Mouse (Mus musculus) limb, embryonic 13.5 days (tissue): ENCODE measurements around the gene Ap1s3. TPM values are rescaled to one million over a fixed set of nuclear protein-coding genes. Genes with fewer than 3 reads are reported as not detected.
"Not testable (repeated sequence)": the region's sequence is repeated elsewhere in the genome, so short reads cannot be mapped to it uniquely, and the experiment has no call there.

Source experiments
- ATAC-seq: fragments of 200-750 bp; cut with Nextera tagmentation; 2 replicates; pipeline ENCODE4 v1.8.0; 2017; ENCODE audit warnings: low read depth, moderate number of reproducible peaks, moderate TSS enrichment; ENCODE audit not compliant: low FRiP score
- H3K27ac ChIP-seq: fragments of 300-500 bp; sonication (generic); 2 replicates; pipeline ENCODE4 v1.5.1; 2015; ENCODE audit warnings: inconsistent platforms, mild to moderate bottlenecking, moderate library complexity
- H3K27me3 ChIP-seq: fragments of 300-500 bp; sonication (generic); 2 replicates; pipeline ENCODE4 v1.6.1; 2015; ENCODE audit warnings: mild to moderate bottlenecking, inconsistent platforms
- H3K36me3 ChIP-seq: fragments of 300-500 bp; sonication (generic); 2 replicates; pipeline ENCODE4 v1.6.1; 2015; ENCODE audit warnings: inconsistent platforms, mild to moderate bottlenecking, moderate library complexity
- H3K4me1 ChIP-seq: fragments of 300-500 bp; sonication (generic); 2 replicates; pipeline ENCODE4 v1.6.1; 2015; ENCODE audit warnings: inconsistent platforms
- H3K4me2 ChIP-seq: fragments of 300-500 bp; sonication (generic); replicated peaks from 2 replicates; pipeline ENCODE4 v1.6.1; 2015; ENCODE audit warnings: inconsistent platforms, mild to moderate bottlenecking, moderate library complexity
- H3K4me3 ChIP-seq: fragments of 300-500 bp; sonication (generic); 2 replicates; pipeline ENCODE4 v1.5.1; 2015; ENCODE audit warnings: moderate library complexity, mild to moderate bottlenecking, inconsistent platforms
- H3K9ac ChIP-seq: fragments of 300-500 bp; sonication (generic); 2 replicates; pipeline ENCODE4 v1.6.1; 2015; ENCODE audit warnings: mild to moderate bottlenecking, inconsistent platforms
- H3K9me3 ChIP-seq: fragments of 300-500 bp; sonication (generic); 2 replicates; pipeline ENCODE4 v1.6.1; 2016; ENCODE audit warnings: inconsistent platforms
- WGBS: fragments of 180-500 bp; shearing (Covaris S2); methylation state at CpG from one replicate; pipeline ENCODE4 v1.1.7; 2015; 5-methylcytosine and 5-hydroxymethylcytosine counted together
- polyA plus RNA-seq: library from polyadenylated mRNA; unstranded; fragments of >200 nt; fragmentation: Nextera tagmentation; extraction: Ambion mirVana; gene quantifications from 2 replicates; pipeline ENCODE4 v1.2.1, GENCODE M21; 2015

Gene Ap1s3
- polyA plus RNA-seq, 1 experiment from 2014 or later = 0.50 TPM

- Histone ChIP-seq H3K9me3 (no peaks in the 10 kb centered on the region), H3K9ac (no peak overlapping the region), H3K27me3 (no peaks in the 10 kb centered on the region), H3K36me3 (peaks cover 11% of the 10 kb centered on the region; the same call in 1 of the 2 replicates), H3K27ac (no peak overlapping the region), H3K4me2 (no peak overlapping the region), H3K4me1 (no peaks in the 10 kb centered on the region), H3K4me3 (no peak overlapping the region)
- no peak for ATAC-seq
- 55% methylated on average over 4 of the region's 4 CpGs for WGBS
Observed at GRCm38 (mm10) chr1:79626140-79626539, 45.6 kb downstream of the Ap1s3 start.

- H3K27me3 ChIP-seq = no peaks in the 10 kb centered on the region
- peaks cover 8% of the 10 kb centered on the region for H3K9me3 ChIP-seq
- no peak overlapping the region for H3K4me2 ChIP-seq
- no peak overlapping the region for H3K27ac ChIP-seq
- no peak overlapping the region for H3K9ac ChIP-seq
- peaks cover 19% of the 10 kb centered on the region for H3K36me3 ChIP-seq
- ATAC-seq = no peak
- no peak overlapping the region for H3K4me3 ChIP-seq
- H3K4me1 ChIP-seq = no peaks in the 10 kb centered on the region
- WGBS = 72% methylated on average over 2 of the region's 2 CpGs
Observed at GRCm38 (mm10) chr1:79619434-79619833, 52.3 kb downstream of the Ap1s3 start.

GRCm38 (mm10) chr1:79616492-79616891 lies 55.3 kb downstream of the Ap1s3 start:
- peaks cover 10% of the 10 kb centered on the region for H3K9me3 ChIP-seq
- peaks cover 13% of the 10 kb centered on the region for H3K36me3 ChIP-seq
- no peaks in the 10 kb centered on the region for H3K4me1 ChIP-seq
- no peak for ATAC-seq
- 72% methylated on average over 2 of the region's 2 CpGs for WGBS
- H3K9ac ChIP-seq = no peak overlapping the region
- H3K4me2 ChIP-seq = no peak overlapping the region
- no peak overlapping the region for H3K4me3 ChIP-seq
- no peaks in the 10 kb centered on the region for H3K27me3 ChIP-seq
- no peak overlapping the region for H3K27ac ChIP-seq

DNA sequence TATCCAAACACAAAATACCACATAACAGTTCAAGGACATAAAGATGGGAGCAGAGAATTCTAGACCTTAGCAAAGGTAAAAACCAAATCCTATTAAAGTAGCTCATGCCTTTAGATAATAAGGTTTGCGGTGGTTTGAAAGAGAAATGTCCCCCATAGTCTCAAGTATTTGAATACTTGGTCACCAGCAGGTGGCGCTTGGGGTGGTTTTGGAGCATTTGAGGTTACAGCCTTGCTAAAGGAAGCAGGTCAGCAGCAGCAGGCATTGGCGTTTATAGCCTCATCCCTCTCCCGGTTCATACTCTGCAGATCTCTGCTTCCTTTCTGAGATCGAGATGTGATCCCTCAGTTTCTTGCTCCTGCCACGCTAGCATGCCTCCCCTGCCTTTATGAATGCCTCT lies 57.3 kb downstream of the Ap1s3 start:
- Histone ChIP-seq H3K27ac (no peak overlapping the region), H3K9me3 (peaks cover 10% of the 10 kb centered on the region), H3K4me3 (no peak overlapping the region), H3K36me3 (peaks cover 9% of the 10 kb centered on the region), H3K4me2 (no peak overlapping the region), H3K9ac (no peak overlapping the region), H3K27me3 (no peaks in the 10 kb centered on the region), H3K4me1 (no peaks in the 10 kb centered on the region)
- WGBS = 93% methylated on average over 6 of the region's 6 CpGs
- no peak for ATAC-seq

DNA sequence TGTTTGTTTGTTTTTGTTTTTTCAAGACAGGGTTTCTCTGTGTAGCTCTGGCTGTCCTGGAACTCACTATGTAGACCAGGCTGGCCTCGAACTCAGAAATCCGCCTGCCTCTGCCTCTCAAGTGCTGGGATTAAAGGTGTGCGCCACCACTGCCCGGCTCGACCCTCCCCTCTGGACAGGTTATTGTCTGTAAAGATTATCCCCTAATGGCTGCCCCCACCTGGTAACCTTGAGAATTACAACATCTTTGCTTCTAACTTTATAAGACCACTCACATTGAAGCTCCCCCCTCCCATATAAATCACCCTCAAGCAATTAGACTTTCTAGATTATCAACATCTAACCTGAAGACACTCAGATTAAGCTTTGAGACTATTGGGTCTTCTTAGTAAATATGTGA lies 60.5 kb downstream of the Ap1s3 start:
- not testable (repeated sequence) for H3K4me3 ChIP-seq, H3K9ac ChIP-seq, H3K27me3 ChIP-seq, H3K27ac ChIP-seq, H3K4me2 ChIP-seq, H3K4me1 ChIP-seq, H3K36me3 ChIP-seq, ATAC-seq
- peaks cover 10% of the 10 kb centered on the region for H3K9me3 ChIP-seq
- 95% methylated on average over 5 of the region's 5 CpGs for WGBS

DNA sequence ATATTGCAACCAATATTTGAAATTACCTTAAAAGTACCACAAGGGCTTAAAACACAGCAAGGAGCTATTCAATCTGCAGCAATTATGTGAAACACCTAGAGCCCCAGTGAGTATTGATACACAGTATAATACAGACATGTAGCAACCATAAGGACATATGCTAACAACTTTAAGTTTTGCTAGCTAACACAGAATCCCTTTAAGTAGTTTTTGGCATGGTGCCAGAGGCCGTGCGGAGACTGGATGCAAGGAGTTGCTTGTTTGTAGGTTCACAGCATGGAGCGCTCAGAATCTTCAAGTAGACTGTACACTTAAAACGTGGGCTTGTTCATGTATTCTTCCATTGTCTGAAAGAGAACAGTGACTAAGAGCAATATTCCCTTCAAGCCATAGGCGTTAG lies 62.9 kb downstream of the Ap1s3 start:
- H3K9ac ChIP-seq, H3K4me1 ChIP-seq, H3K4me2 ChIP-seq, H3K27me3 ChIP-seq, H3K4me3 ChIP-seq, ATAC-seq, H3K36me3 ChIP-seq, H3K27ac ChIP-seq, H3K9me3 ChIP-seq: not testable (repeated sequence)
- 36% methylated on average over 5 of the region's 5 CpGs for WGBS

GRCm38 (mm10) chr1:79602500-79602899 lies 69.3 kb downstream of the Ap1s3 start:
- Histone ChIP-seq H3K4me1 (no peaks in the 10 kb centered on the region), H3K9me3 (no peaks in the 10 kb centered on the region), H3K4me3 (no peak overlapping the region), H3K4me2 (no peak overlapping the region), H3K27ac (no peak overlapping the region), H3K9ac (no peak overlapping the region), H3K36me3 (no peaks in the 10 kb centered on the region), H3K27me3 (no peaks in the 10 kb centered on the region)
- no peak for ATAC-seq
- 26% methylated on average over 2 of the region's 2 CpGs for WGBS

DNA sequence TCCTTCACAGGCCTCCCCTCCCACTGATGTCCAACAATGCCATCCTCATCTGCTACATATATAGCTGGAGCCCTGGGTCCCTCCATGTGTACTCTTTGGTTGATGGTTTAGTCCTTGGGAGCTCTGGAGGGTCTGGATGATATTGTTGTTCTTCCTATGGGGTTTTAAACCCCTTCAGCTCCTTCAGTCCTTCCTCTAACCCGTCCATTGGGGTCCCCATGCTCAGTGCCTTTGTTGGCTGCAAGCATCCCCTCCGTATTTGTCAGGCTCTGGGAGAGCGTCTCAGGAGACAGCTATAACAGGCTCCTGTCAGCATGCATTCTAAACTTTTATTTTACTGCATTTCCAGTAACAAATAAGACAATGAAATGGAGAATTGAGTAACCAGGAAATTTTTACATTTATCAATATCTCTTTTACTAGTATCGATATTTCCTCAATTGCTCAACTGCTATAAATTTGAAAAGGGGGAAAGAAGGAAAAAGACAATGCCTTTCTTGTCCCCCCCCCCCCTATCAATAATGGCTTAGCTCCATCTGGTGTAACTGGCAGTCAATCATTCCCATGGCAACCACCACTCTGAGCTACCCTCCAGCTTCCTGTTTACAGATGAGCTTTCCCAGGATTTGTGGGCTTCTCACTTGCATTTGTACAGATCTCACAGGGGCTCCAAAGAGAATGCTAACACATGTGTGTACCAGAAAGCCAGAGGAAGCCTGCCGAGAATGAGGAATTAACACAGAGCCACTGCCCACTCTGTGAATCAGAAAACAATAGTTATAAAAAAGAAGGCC lies 73.2 kb downstream of the Ap1s3 start:
- no peak for ATAC-seq
- H3K27me3 ChIP-seq = no peaks in the 10 kb centered on the region
- 52% methylated on average over 5 of the region's 5 CpGs for WGBS

GRCm38 (mm10) chr1:79592721-79593277 lies 79.0 kb downstream of the Ap1s3 start:
- H3K9me3 ChIP-seq = no peaks in the 10 kb centered on the region
- WGBS = 56% methylated on average over 4 of the region's 4 CpGs
- no peaks in the 10 kb centered on the region for H3K27me3 ChIP-seq
- no peak overlapping the region for H3K9ac ChIP-seq
- H3K4me2 ChIP-seq = no peak overlapping the region
- no peaks in the 10 kb centered on the region for H3K36me3 ChIP-seq
- no peak overlapping the region for H3K4me3 ChIP-seq
- H3K27ac ChIP-seq = no peak overlapping the region
- ATAC-seq = peak; percentile 67; the same call in 1 of the 2 replicates
- H3K4me1 ChIP-seq = no peaks in the 10 kb centered on the region

More for the DNA sequence above, 73.2 kb downstream of the Ap1s3 start:
- no peaks in the 10 kb centered on the region for H3K4me1 ChIP-seq
- H3K9ac ChIP-seq = no peak overlapping the region
- no peak overlapping the region for H3K27ac ChIP-seq
- H3K4me3 ChIP-seq = no peak overlapping the region
- H3K9me3 ChIP-seq = no peaks in the 10 kb centered on the region
- H3K36me3 ChIP-seq = no peaks in the 10 kb centered on the region
- H3K4me2 ChIP-seq = no peak overlapping the region

DNA sequence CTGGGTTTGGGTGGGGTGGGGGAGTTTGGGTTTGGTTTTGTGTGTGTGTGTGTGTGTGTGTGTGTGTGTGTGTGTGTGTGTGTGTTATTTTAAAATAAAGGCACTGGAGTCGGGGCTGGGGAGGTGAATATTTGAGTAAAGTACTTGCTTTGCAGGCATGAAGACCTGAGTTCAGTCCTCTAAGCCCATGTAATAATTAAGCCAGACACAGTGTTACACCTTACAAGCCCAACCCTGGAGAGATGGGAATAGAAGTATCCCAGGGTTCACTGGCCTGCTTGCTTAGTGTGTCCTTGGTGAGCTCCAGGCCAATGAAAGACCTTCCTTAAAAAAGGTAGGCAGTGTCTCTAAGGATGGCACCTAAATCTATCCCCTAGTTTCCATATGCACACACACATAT lies 80.7 kb downstream of the Ap1s3 start:
- Histone ChIP-seq H3K9me3 (no peaks in the 10 kb centered on the region), H3K9ac (no peak overlapping the region), H3K27me3 (no peaks in the 10 kb centered on the region), H3K4me1 (no peaks in the 10 kb centered on the region), H3K36me3 (no peaks in the 10 kb centered on the region), H3K27ac (no peak overlapping the region), H3K4me2 (no peak overlapping the region), H3K4me3 (no peak overlapping the region)
- 71% methylated on average over 1 of the region's 1 CpGs for WGBS
- no peak for ATAC-seq

- H3K36me3 ChIP-seq = no peaks in the 10 kb centered on the region
- WGBS = 73% methylated on average over 4 of the region's 4 CpGs
- H3K4me1 ChIP-seq = no peaks in the 10 kb centered on the region
- no peak overlapping the region for H3K9ac ChIP-seq
- no peak overlapping the region for H3K4me3 ChIP-seq
- ATAC-seq = no peak
- no peaks in the 10 kb centered on the region for H3K27me3 ChIP-seq
- H3K27ac ChIP-seq = no peak overlapping the region
- no peak overlapping the region for H3K4me2 ChIP-seq
- H3K9me3 ChIP-seq = no peaks in the 10 kb centered on the region
Observed at GRCm38 (mm10) chr1:79589971-79590763, 81.6 kb downstream of the Ap1s3 start.

DNA sequence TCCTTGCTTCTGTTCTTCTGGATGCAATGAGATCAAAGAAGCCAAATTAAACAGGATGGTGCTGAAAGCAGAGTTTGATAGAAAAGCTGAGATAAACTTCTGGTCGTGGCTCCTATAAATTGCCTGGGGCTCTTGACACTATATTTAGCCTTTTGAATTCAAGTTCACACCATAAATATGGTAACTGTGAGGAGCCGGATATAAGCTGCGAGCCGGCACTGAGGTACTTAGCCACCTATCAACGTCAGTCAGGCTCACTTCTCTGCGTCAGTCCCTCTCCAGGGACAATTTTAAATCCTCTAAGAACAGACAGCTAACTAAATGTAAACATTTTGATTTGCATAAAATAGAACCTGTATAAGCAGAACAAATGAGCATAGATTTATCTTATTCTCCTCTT lies 82.3 kb downstream of the Ap1s3 start:
- H3K4me1 ChIP-seq = no peaks in the 10 kb centered on the region
- no peak overlapping the region for H3K4me3 ChIP-seq
- no peak overlapping the region for H3K9ac ChIP-seq
- H3K4me2 ChIP-seq = no peak overlapping the region
- ATAC-seq = no peak
- no peaks in the 10 kb centered on the region for H3K27me3 ChIP-seq
- WGBS = 41% methylated on average over 6 of the region's 6 CpGs
- no peaks in the 10 kb centered on the region for H3K36me3 ChIP-seq
- H3K27ac ChIP-seq = no peak overlapping the region
- H3K9me3 ChIP-seq = no peaks in the 10 kb centered on the region
